Mouse (Mus musculus): Measurements from ENCODE around the gene Galntl6. TPM values are rescaled to one million over a fixed set of nuclear protein-coding genes. Genes with fewer than 3 reads are reported as not detected.

The Galntl6 gene
- polyA plus RNA-seq, 1 experiment: not detected

DNA sequence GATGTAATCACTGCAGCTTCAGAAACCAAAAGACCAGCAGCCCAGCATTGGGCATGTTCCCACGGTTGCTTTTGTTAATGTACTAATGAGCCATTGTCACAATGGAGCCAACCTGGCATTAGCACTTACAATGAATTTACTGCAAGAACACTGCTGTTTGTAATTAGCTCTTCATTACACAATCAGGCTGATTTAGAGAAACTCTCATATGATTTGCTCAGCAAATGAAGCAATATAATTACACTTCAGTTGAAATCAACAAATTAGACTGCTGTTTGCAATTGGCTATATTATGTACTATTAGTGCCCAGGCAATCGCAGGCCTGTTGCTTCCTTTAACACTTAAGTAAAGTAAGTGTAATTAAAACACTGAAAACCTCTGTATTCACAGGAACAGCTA lies 540.1 kb downstream of the Galntl6 start:
- H3ac ChIP-seq (ENCODE audit: control insufficient read depth, insufficient read length): no peak overlapping the region
- no peaks in the 10 kb centered on the region for H3K36me3 ChIP-seq (ENCODE audit: control insufficient read depth, insufficient read depth)
- no peak overlapping the region for H3K4me3 ChIP-seq
- H3K79me2 ChIP-seq (ENCODE audit: control insufficient read depth, insufficient read depth): no peaks in the 10 kb centered on the region
- TF ChIP-seq POLR2A (IDR thresholded peaks at IDR 0.05; ENCODE audit: insufficient read length, low read depth): no peak
- no peak for TF ChIP-seq MYOG (IDR thresholded peaks at IDR 0.05; ENCODE audit: control insufficient read depth in 1 of 3, insufficient read depth in 1 of 3, insufficient read length in 2 of 3, low read depth in 2 of 3)
- no peak overlapping the region for H3K4me2 ChIP-seq (ENCODE audit: low read depth)
- no peaks in the 10 kb centered on the region for H3K27me3 ChIP-seq (ENCODE audit: control insufficient read depth, insufficient read depth, insufficient read length)

DNA sequence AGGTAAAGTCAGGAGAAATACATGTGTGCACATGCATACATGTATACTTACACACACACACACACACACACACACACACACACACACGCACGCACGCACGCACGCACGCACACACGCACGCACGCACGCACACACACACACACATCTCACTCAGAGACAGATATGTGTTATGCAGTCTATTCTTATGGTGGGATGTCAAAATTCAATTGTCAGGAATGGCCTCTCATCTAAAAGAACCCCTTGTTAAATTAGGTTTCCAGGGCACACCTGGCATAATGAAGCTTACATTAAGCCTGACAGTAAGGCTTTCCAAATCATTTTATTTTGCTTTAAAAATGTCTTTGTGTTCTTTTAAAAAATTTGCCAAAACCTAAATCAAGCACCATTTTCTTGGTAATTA lies 540.5 kb downstream of the Galntl6 start:
- no peaks in the 10 kb centered on the region for H3K27me3 ChIP-seq (ENCODE audit: control insufficient read depth, insufficient read depth, insufficient read length)
- H3K36me3 ChIP-seq (ENCODE audit: control insufficient read depth, insufficient read depth): no peaks in the 10 kb centered on the region
- H3ac ChIP-seq (ENCODE audit: control insufficient read depth, insufficient read length): no peak overlapping the region
- H3K4me2 ChIP-seq (ENCODE audit: low read depth): no peak overlapping the region
- H3K79me2 ChIP-seq (ENCODE audit: control insufficient read depth, insufficient read depth): no peaks in the 10 kb centered on the region
- no peak overlapping the region for H3K4me3 ChIP-seq
- TF ChIP-seq TCF3 (IDR thresholded peaks at IDR 0.05; ENCODE audit: insufficient read length, low read depth) (no peak), REST (IDR thresholded peaks at IDR 0.05; ENCODE audit: insufficient read depth, insufficient read length) (no peak), TCF12 (IDR thresholded peaks at IDR 0.05; ENCODE audit: insufficient read depth, poor library complexity, severe bottlenecking) (no peak), USF1 (IDR thresholded peaks at IDR 0.05; ENCODE audit: low read depth) (no peak), MYOD1 (IDR thresholded peaks at IDR 0.05; ENCODE audit: control insufficient read depth in 1 of 3, insufficient read length in 2 of 3, low read depth in 2 of 3) (no peak), MYOG (IDR thresholded peaks at IDR 0.05; ENCODE audit: control insufficient read depth in 1 of 3, insufficient read depth in 1 of 3, insufficient read length in 2 of 3, low read depth in 2 of 3) (no peak), CEBPB (IDR thresholded peaks at IDR 0.05; ENCODE audit: insufficient read depth, poor library complexity, severe bottlenecking) (no peak), POLR2AphosphoS2 (IDR thresholded peaks at IDR 0.05; ENCODE audit: insufficient read length, low read depth) (no peak), SRF (IDR thresholded peaks at IDR 0.05; ENCODE audit: control insufficient read depth, insufficient read length, low read depth) (no peak), E2F4 (IDR thresholded peaks at IDR 0.05; ENCODE audit: insufficient read depth) (no peak), POLR2A (IDR thresholded peaks at IDR 0.05; ENCODE audit: insufficient read length, low read depth) (no peak), MAX (IDR thresholded peaks at IDR 0.05; ENCODE audit: low read depth) (no peak)

DNA sequence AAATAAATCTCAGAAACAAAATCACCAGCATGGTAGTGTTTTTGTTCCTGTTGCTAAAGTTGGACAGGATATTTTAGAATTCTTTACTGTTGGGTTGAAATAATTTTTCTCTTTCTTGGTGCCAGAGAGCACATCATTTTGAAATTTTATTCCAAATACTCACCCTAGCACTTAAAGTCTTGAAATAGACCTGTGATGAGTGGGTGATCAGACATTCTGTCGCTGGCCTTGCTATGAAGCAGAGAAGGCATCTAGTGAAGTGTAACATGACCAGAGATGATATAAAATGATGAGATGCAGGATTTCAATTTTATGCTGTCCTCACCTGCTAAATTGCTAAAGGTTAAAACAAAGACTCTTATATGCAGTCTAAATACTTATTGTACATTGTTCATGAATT lies 581.3 kb downstream of the Galntl6 start:
- H3K4me2 ChIP-seq (ENCODE audit: low read depth): no peak overlapping the region
- no peaks in the 10 kb centered on the region for H3K36me3 ChIP-seq (ENCODE audit: control insufficient read depth, insufficient read depth)
- H3K79me2 ChIP-seq (ENCODE audit: control insufficient read depth, insufficient read depth): no peaks in the 10 kb centered on the region
- H3ac ChIP-seq (ENCODE audit: control insufficient read depth, insufficient read length): no peak overlapping the region
- no peaks in the 10 kb centered on the region for H3K27me3 ChIP-seq (ENCODE audit: control insufficient read depth, insufficient read depth, insufficient read length)
- H3K4me3 ChIP-seq: no peak overlapping the region
- TF ChIP-seq CEBPB (IDR thresholded peaks at IDR 0.05; ENCODE audit: insufficient read depth, poor library complexity, severe bottlenecking) (no peak), POLR2AphosphoS2 (IDR thresholded peaks at IDR 0.05; ENCODE audit: insufficient read length, low read depth) (no peak), MYOG (IDR thresholded peaks at IDR 0.05; ENCODE audit: control insufficient read depth in 1 of 3, insufficient read depth in 1 of 3, insufficient read length in 2 of 3, low read depth in 2 of 3) (no peak), TCF12 (IDR thresholded peaks at IDR 0.05; ENCODE audit: insufficient read depth, poor library complexity, severe bottlenecking) (no peak), REST (IDR thresholded peaks at IDR 0.05; ENCODE audit: insufficient read depth, insufficient read length) (no peak), MAX (IDR thresholded peaks at IDR 0.05; ENCODE audit: low read depth) (no peak), MYOD1 (IDR thresholded peaks at IDR 0.05; ENCODE audit: control insufficient read depth in 1 of 3, insufficient read length in 2 of 3, low read depth in 2 of 3) (no peak), USF1 (IDR thresholded peaks at IDR 0.05; ENCODE audit: low read depth) (no peak), POLR2A (IDR thresholded peaks at IDR 0.05; ENCODE audit: insufficient read length, low read depth) (no peak), TCF3 (IDR thresholded peaks at IDR 0.05; ENCODE audit: insufficient read length, low read depth) (no peak)

DNA sequence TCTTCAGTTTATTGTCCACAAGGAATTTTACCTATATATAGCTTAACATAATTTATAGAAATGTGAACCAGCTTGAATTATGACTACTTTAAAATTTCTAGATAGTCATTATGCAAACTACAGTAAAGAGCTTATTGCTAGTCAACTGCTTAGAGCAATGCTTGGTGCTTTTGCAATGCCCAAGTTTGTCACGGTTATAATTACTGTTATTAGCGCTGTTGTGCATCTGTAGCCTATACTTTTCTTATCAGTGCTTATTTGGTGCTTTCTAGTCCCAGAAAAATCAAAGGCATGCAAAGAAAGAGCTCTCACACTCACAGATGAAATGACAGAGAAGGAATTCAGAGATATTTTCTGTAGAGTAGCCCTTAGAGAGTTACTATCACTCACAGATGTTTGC lies 599.0 kb downstream of the Galntl6 start:
- H3K4me2 ChIP-seq (ENCODE audit: low read depth): no peak overlapping the region
- TF ChIP-seq TCF3 (IDR thresholded peaks at IDR 0.05; ENCODE audit: insufficient read length, low read depth): no peak
- H3K4me3 ChIP-seq: no peak overlapping the region
- H3K79me2 ChIP-seq (ENCODE audit: control insufficient read depth, insufficient read depth): no peaks in the 10 kb centered on the region
- no peak overlapping the region for H3ac ChIP-seq (ENCODE audit: control insufficient read depth, insufficient read length)
- H3K36me3 ChIP-seq (ENCODE audit: control insufficient read depth, insufficient read depth): no peaks in the 10 kb centered on the region
- no peaks in the 10 kb centered on the region for H3K27me3 ChIP-seq (ENCODE audit: control insufficient read depth, insufficient read depth, insufficient read length)

DNA sequence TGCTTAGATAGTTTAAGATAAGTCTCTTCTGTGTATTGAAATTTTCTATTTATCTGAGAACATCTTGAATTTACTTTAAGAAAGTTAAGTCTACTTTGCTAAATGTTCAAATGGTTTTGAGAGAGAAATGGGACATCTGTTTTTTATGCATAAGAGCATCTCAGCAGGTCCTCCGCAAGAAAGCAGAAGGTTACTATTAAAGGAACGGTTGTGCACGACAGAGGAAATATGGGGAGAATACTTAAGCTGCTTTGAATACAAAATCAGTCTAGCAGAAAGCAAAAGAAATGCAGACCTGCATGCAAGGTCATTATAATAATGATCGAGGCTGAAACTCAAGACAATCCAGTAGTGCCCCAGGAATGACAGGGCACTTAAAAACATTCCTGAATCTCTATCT lies 621.0 kb downstream of the Galntl6 start:
- TF ChIP-seq TCF3 (IDR thresholded peaks at IDR 0.05; ENCODE audit: insufficient read length, low read depth) (no peak), CEBPB (IDR thresholded peaks at IDR 0.05; ENCODE audit: insufficient read depth, poor library complexity, severe bottlenecking) (no peak), MAX (IDR thresholded peaks at IDR 0.05; ENCODE audit: low read depth) (no peak), POLR2A (IDR thresholded peaks at IDR 0.05; ENCODE audit: insufficient read length, low read depth) (no peak), MYOD1 (IDR thresholded peaks at IDR 0.05; ENCODE audit: control insufficient read depth in 1 of 3, insufficient read length in 2 of 3, low read depth in 2 of 3) (no peak), MYOG (IDR thresholded peaks at IDR 0.05; ENCODE audit: control insufficient read depth in 1 of 3, insufficient read depth in 1 of 3, insufficient read length in 2 of 3, low read depth in 2 of 3) (no peak), REST (IDR thresholded peaks at IDR 0.05; ENCODE audit: insufficient read depth, insufficient read length) (no peak), TCF12 (IDR thresholded peaks at IDR 0.05; ENCODE audit: insufficient read depth, poor library complexity, severe bottlenecking) (no peak), E2F4 (IDR thresholded peaks at IDR 0.05; ENCODE audit: insufficient read depth) (no peak), POLR2AphosphoS2 (IDR thresholded peaks at IDR 0.05; ENCODE audit: insufficient read length, low read depth) (no peak), SRF (IDR thresholded peaks at IDR 0.05; ENCODE audit: control insufficient read depth, insufficient read length, low read depth) (no peak), USF1 (IDR thresholded peaks at IDR 0.05; ENCODE audit: low read depth) (no peak)
- Histone ChIP-seq H3K4me2 (ENCODE audit: low read depth) (no peak overlapping the region), H3ac (ENCODE audit: control insufficient read depth, insufficient read length) (no peak overlapping the region)

More for the DNA sequence above, 621.0 kb downstream of the Galntl6 start:
- Histone ChIP-seq H3K27me3 (ENCODE audit: control insufficient read depth, insufficient read depth, insufficient read length) (no peaks in the 10 kb centered on the region), H3K36me3 (ENCODE audit: control insufficient read depth, insufficient read depth) (no peaks in the 10 kb centered on the region), H3K4me3 (no peak overlapping the region), H3K79me2 (ENCODE audit: control insufficient read depth, insufficient read depth) (no peaks in the 10 kb centered on the region)

All from myocyte (in vitro differentiated cells).